Mouse (Mus musculus): ENCODE measurements around the gene Sost. TPM values are rescaled to one million over a fixed set of nuclear protein-coding genes. Genes with fewer than 3 reads are reported as not detected.
"Not testable (repeated sequence)": the region's sequence is repeated elsewhere in the genome, so short reads cannot be mapped to it uniquely, and the experiment has no call there.

Sost gene
- not detected for total RNA-seq (2021)
- long read RNA-seq, experiment 1: 0 reads
- long read RNA-seq, experiment 2: 0 reads

DNA sequence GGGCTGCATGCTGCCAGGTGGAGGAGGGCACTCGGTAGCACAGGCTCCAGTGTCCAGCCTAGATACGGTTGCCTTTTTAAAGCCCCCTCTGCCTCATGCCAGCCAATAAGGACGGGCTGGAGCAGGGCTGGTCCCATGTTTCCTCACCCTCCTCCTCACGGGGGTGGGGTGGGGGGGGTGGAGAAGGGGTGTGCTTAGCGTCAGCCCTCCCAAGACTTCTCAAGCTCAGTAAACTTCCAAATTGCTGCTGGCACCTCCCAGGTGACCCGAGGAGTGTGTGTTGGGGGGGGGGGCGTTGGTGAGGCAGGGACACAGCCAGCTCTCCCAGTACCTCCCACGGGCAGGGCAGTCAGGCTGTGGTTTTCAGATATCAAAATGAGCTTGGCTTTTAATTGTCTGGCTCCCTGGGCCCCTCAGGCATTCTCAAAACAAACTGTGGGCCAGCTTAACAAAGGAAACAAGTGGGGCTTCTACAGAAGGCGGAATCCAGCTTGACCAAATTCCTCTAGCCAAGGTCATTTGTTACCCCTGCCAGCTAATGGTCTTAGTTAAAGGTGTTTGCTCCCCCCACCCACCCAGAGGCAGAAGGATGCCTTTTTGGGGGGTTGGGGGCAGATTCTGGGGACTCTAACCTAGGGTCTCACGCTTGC lies at the start of gene Sost:
Gene Sost (minus strand): TSS at position 51 of the 650 bp plus-strand sequence.
- no peak for DNase-seq (ENCODE audit: low spot score)

DNA sequence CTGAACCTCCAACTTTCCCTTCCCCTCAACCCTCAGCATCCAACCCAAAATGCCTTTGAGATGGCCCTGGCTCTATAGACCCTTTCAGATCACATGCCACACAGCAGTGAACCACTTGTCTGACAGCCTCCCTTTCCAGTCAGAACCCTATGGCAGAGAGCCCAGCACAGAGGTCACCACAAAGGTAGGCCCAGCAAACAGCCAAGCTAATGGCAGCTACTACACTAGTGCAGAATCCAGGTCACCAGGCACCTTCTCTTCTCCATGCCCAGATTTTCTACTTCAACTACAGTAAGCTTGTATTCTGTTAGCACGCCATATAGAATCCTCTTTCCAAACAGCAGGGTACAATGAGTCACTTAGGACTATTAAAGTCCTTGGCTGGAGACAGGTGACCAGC lies 49.3 kb upstream of the Sost start:
- DNase-seq (ENCODE audit: low spot score): peak; percentile 64

DNA sequence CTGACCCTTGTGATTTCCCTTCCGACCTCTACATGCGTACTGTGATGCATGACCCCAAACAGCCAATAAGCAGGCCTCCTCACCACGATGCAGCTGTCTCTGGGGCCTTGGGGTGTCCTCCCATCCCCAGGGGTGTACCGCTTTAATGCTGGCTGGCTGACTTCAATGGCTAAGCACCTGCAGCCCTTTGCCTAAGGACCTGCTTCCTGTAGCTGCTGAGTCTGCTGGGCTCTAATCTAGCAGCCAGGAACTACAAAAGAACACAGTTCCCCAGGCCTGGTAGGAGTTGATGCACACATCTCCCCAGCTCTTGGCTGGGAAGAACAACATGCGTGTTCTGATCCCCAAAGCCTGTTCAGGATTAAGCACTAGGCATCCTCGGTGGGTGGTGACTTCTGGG lies 48.7 kb upstream of the Sost start:
- DNase-seq (ENCODE audit: low spot score): no peak

DNA sequence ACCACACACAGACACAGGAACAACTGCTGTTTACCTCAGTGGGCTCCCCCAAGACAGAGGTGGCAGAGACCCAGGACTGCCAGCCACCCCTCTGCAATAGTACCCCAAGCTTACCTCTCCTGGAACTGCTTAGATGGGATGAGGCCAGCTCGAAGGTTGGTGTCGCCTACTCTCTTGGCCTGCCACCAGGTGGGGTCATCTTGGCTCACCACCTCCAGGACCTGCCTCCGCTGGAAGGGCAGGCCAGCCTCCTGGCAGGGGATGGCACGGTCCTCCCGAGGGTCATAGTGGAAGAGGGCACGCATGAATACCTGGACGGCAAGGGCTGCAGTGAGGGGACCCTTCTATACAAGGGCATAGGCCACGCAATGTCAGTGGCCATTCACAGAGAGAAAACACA lies 46.4 kb upstream of the Sost start:
- DNase-seq (ENCODE audit: low spot score): no peak

DNA sequence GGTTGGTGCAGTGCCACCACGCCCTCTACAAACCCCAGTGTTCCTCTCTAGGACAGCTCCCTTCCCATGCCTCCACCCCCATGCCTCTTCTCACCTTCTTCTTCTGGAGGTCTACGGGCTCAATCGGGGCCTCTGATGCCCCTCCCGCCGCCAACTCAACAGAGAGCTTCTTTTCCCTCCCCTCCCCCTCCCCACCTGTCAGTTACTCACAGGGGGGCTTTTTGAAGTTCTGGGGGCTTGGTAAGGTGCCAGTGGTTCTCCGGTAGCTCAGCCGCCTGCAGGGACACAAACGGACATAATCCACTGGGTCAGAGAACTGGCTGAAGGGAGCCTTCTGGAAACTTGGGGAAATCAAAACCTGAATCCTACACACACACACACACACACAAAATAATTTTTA lies 44.7 kb upstream of the Sost start:
- no peak for DNase-seq (ENCODE audit: low spot score)

DNA sequence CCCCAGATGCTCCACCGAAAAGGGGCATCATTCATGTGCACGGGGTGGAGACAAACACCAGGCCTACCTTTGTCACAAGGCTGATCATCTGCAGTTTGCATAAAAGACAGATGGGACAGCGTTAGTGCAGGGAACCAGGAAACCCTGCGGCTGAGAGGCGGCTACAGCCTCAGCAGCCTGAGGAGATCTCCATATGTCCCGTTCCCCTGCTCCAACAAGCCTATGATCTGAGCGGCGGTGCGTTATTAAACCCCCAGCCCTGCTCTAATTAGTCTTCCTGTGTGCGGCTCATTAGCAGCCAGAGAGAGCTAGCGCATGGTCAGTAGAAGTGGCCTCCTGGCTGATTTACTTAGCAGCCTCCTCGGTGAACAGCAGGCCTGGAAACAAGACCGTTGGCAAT lies 43.3 kb upstream of the Sost start:
- no peak for DNase-seq (ENCODE audit: low spot score)

DNA sequence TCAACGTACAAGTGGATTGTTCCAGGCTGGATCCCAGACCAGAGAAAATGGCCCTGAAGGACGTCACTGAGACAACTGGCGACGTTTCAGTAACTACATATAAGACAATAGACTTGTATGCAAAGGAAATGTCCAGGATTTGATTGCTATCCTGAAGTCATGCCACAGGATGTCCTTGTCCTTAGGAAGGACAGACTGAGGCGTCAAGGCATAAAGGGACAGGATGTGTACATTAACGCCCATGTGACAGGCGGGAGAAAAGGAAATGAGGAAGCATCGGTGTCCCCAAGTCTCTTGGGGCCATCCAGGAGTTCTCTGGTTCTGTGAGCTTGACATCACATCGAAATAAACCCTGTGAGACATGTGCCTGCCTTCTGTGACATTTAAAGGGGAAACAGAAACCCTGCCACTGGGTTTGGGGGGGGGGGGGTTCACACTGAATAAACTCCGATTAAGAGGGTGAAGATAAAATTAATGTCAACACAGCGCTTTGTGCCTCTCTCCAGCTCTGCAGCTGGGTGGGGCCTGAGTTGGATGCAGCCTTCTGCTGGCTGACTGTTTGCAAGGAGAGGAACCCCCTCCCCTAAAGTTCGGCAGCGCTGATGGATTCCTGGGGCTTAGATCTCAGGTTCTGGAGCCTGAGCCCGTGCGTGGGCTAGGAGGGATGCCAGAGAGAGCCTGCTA lies 42.3 kb upstream of the Sost start:
- DNase-seq (ENCODE audit: low spot score): no peak

DNA sequence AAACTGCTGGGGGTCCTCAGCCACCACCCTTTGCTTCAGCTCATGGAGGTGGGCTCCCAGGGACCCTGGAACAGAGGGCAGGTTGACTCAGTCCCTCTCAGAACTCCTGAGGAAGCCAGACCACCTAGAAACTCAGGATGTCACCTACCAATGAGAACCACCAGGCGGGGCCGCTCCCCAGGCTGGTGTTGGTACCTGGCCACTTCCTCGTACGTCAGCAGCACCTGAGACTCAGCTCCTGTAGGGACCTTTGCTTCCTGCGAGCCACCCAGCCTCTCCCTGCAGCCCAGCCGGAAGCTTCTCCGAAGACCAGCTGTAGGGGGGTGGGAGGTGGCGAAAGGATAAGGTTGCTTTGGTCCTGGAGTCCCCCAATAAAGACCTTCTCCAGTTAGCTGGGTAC lies 41.6 kb upstream of the Sost start:
- no peak for DNase-seq (ENCODE audit: low spot score)

DNA sequence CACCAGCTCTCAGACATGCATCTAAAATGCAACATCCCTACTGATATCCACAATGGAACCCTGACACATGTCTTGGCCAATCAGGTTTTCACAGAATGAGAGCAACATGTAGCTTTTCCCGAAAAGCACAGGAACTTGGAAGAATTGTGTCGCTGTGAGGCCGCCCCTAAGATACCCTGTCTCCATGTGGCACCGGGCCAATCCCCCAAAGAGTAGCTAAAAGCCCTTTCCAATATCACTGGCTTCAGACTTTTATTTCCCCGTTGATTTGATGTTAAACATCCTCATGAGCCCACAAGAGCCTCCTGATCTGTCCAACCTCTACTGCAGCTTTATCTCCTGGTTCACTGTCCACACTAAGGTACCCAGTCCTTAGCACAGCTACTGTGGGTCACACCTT lies 39.9 kb upstream of the Sost start:
- DNase-seq (ENCODE audit: low spot score): no peak

DNA sequence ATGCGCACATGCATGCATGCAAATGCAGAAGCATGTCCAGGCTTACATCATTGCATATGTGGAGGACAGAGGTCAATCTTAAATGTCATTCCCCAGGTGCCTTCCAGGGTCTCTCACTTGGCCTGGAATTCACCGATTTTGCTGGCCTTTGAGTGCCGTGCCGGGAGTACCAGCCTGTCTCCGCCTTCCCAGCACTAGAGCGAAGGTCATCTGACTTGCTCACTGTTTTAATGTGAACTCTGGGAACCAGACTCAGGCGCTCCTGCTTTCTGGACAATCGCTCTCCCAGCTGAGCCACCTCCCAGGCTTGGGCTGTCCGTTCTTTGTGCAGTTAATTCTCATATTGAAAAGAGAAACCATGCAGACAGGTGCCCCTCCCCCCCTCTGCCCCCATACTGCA lies 39.5 kb upstream of the Sost start:
- DNase-seq (ENCODE audit: low spot score): no peak

DNA sequence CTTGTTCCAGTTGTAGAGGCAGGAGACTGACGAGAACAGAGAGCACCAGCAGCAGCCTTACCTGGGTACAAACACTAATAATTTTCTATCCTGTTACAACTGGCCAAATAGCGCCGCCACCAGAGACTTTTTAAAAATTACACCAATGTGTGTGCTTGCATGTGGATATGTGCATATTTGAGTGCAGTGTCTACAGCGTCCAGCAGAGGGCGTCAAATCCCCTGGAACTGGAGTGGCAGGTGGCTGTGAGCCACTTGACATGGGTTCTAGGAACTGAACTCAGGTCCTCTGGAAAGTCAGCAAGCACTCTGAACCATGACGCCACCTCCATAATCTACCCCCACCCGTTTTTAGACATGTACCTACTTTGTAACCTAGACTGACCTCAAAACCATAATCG lies 37.4 kb upstream of the Sost start:
- no peak for DNase-seq (ENCODE audit: low spot score)

DNA sequence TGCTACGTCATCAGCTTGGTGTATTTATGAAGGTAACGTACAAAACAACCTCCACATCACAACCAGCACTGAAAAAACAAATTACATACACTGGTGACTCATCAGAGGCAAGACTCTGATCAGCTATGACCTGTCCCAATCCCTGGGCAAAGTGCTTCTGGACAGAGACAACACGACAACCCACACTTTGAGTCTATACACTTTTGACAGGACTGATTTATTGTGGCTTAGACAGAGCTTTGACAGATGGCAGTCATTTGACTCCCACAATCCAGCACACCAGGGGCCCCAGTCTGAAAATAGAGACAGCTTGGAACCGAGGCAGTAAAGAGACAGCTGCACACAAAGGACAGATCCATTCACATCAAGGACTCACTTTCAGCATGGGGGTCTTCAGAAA lies 32.7 kb upstream of the Sost start:
- peak; percentile 56 for DNase-seq (ENCODE audit: low spot score)

DNA sequence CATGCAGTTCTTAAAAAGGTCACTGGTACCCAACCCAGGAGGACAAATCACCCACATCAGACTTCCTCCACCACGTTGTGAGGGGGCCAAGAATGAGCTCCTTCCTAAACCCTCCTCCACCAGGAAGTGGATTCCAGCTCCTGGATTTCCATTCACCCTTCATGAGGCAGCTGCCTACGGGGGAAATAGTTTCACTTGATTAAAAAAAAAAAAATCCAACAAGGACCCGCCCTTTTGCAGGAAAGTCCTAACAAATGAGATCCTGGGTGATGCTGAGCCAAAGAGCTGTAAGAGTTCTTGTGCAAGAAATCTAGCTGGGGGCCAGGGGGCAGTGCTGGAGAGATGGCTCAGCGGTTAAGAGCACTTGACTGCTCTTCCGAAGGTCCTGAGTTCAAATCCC lies 31.4 kb upstream of the Sost start:
- DNase-seq (ENCODE audit: low spot score): peak; percentile 26

DNA sequence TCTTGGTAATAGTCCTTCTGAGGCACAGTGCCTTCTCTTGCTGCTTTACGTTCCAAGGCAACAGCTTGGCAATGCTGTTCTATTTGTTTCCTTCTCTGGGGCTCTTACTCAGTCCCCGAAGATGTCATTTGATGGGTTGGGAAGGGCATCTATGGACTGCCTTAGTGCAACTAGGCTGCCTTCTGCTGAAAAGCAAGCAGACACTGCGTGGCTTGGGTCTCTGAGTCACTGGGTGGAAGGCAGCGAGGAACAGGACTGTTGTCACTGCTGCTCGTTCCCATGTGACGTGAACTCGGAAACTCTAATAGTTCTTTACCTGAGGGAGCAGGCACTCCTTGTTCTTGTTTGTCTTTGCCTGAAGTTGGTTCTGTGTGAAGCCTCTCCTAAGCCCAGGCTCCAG lies 29.1 kb upstream of the Sost start:
- no peak for DNase-seq (ENCODE audit: low spot score)

DNA sequence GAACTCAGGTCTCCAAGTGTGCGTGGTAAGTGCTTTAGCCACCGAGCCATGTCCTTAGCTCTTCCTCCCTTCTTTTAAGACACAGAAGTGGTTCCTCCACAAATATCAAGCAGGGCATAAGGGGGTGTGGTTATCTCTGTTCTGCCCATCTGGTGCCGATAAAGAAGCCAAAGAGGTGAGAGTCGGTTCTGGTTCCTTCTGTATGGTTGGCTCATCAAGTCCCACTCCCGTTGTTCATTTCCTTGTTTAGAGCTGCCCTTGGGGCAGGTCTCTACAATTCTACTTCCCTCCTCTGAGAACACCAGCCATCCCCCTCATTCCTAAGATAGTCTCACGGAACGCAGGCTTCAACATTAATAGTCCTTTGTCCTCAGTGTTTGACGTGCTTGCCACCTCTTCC lies 27.3 kb upstream of the Sost start:
- DNase-seq (ENCODE audit: low spot score): no peak

DNA sequence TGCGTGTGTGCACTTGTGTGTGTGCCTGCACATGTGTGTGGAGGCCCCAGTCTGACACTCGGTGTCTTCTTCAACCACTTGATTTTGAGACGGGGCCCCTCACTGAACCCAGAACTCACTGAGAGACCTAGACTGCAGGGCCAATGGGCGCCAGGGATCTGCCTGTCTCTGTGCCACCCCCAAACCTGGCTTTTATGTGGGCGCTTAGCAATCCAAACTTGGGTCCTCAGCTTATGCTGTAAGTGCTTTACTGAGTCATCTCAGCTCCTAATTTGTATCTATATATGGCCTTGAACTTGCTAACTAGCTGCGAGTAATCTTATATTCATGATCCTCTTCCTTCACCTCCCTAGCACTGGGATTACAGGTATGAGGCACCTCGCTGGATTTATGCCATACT lies 25.6 kb upstream of the Sost start:
- no peak for DNase-seq (ENCODE audit: low spot score)

DNA sequence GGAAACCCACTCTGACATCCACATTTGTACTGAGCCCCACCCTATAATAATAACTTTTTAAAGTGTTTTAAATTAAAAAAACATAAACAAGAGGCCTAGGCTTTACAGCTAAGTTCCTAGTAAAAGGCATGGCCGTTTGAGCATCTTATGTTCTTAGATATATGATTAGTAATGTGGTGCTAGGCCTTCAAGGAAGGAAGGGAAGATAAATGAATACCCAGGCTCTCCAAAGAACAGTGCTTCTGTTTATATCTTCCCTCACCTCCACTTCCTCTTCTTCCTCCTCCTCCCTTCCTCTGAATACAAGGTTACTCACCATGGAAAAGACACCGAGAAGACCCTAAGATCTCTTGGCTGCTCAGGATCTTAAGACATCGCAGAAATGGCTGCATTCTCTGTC lies 25.0 kb upstream of the Sost start:
- DNase-seq (ENCODE audit: low spot score): no peak

DNA sequence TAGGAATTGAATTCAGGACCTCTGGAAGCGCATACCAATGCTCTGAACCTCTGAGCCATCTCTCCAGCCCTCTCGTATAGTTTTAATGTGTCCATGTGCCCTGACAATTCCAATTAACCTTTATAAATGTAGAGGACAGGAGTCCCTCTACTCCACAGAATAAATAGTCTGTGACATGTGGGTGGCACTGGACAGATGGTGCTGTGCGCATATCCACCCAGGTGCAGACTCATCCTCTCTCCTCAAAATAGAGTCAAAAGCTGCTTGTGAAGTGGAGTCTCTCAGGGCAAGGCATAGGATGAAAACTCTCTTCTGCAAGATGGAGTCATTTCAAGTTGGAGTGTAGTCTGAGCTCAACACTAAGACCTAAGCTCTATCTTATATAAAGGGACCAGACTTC lies 23.4 kb upstream of the Sost start:
- no peak for DNase-seq (ENCODE audit: low spot score)

DNA sequence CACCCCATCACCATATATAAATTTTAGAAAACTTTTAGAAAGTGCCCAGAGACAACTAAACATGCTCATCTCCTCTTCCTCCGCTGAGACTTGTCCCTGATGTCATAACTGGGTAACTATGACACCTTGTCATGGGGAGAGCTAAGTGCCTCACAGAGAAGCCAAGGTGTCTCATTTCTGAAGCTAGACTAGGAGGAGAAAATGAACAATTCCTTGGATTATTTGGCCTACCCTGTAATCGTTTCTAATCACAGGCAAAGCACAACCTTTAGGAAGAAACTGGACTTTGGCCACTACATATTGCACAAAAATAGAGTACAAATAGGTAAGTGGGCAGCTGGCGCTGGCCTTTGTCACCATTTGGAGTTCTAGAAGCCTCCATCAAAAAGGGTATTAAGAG lies 20.1 kb upstream of the Sost start, which contains the start of gene Dusp3:
Gene Dusp3 (minus strand): TSS at position 101 of the 400 bp plus-strand sequence.
- no peak for DNase-seq (ENCODE audit: low spot score)

DNA sequence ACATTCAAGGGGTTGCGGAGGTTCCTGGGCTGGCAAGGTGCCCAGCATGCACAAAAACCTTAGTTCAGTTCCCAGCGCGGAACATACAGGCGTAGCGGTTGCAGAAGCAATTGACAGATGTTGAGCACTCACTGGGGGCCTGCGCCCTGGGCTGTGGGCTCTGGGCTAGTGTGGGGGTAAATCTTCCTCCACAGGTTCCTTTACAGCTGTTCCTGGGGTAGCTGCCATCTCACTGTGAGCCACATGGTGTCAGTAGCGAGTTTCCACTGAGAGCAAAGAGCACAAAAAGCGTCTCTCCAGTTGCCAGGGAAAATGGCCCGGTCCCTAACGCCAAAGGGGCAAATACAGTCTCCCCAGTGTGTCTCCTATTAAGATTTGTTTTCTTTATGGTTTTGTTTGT lies 19.2 kb upstream of the Sost start:
- DNase-seq (ENCODE audit: low spot score): peak; percentile 92

DNA sequence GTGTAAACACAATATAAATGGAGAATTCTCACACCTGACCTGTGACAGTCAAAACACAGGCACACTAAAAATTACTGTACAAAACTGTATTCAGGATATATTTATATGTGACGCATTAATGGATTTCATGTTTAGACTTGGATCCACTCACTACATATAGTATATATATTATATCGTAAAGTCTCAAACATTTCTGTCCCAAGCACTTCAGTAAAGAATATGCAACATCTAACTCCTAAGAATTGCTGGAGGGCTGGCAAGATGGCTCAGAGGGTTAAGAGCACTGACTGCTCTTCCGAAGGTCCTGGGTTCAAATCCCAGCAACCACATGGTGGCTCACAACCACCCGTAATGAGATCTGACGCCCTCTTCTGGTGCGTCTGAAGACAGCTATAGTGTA lies 18.6 kb upstream of the Sost start:
- DNase-seq (ENCODE audit: low spot score): not testable (repeated sequence)

DNA sequence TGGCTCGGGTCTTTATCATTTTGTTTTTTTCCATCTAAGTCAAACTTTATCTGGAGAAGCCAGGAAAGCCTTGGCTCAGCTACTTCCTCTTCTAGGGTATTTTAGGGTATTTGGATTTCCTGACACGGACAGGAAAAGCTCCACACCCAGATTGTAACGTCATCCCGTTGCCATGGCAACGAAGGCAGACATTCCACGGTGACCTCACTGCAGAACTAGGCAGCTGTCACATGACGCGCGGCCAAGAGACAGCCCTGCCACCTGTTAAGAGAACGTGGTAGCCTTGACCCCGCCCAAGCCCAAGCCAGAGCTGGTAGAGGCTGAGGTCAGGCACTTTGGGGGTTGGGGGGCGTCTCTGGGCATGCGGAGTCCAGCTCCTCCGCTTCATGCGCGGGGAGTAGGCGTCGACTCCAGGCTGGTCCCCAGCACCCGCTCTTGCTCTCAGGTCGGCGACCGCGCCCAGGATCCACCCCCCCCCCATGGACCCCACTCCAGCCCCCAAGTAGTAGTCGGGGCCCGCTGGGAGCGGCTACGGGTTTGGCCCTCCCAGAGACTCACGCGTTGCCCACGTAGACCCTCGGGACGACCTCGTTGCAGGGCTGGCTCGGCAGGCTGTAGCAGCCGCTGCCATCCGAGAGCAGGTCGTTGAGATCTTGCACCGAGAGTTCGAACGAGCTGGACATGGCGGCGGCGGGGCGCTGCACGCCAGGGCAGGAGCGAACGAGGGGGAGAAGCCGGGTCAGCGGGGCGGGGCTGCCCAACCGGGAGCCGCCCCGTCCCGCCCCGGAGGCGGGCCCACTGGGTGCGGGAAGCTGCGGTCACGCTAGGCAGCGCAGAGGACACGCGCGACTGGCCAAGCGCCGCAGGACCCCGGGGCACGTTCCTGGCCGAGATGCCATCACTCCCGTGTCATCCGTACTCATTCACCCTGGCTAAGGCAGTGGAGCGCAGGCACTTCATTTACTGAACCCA lies 17.5 kb upstream of the Sost start, which contains the start of gene Cfap97d1:
Gene Cfap97d1 (plus strand): TSS at position 226 of the 972 bp plus-strand sequence.
- DNase-seq (ENCODE audit: low spot score): peak; percentile 98

Measured in gastrocnemius, adult 18-20 months (tissue).